Mouse (Mus musculus) liver, postnatal 0 days (tissue): ENCODE measurements around the gene Ice1.

Source experiments
- CTCF ChIP-seq: sonication (generic); IDR thresholded peaks from 2 replicates; pipeline ENCODE4 v1.5.1; 2016; ENCODE audit warnings: antibody characterized with exemption, low read depth
- EP300 ChIP-seq: IDR thresholded peaks from 2 replicates; pipeline ENCODE4 v1.6.1; 2016; ENCODE audit warnings: antibody characterized with exemption, low read depth, mild to moderate bottlenecking

GRCm38 (mm10) chr13:70596901-70597300 is 40.5 kb downstream of the Ice1 start:
- no peak for TF ChIP-seq CTCF
- no peak for TF ChIP-seq EP300
